Mouse (Mus musculus) limb, embryonic 14.5 days (tissue): Measurements from ENCODE around the gene Smim14. TPM values are rescaled to one million over a fixed set of nuclear protein-coding genes. Genes with fewer than 3 reads are reported as not detected.

Source experiments
- ATAC-seq: fragments of 200-750 bp; cut with Nextera tagmentation; 2 replicates; pipeline ENCODE4 v1.8.0; 2017; ENCODE audit warnings: low read depth, moderate number of reproducible peaks, moderate TSS enrichment; ENCODE audit not compliant: low FRiP score
- DNase-seq: peaks from one replicate; pipeline ENCODE4 v3.0.0-alpha.2; 2015; ENCODE audit warnings: low spot score
- H3K27ac ChIP-seq: fragments of 300-500 bp; sonication (generic); replicated peaks from 2 replicates; pipeline ENCODE4 v1.5.1; 2014; ENCODE audit warnings: low read depth, mild to moderate bottlenecking, low read length, moderate library complexity, mixed read lengths
- H3K27me3 ChIP-seq: fragments of 300-500 bp; sonication (generic); 2 replicates; pipeline ENCODE4 v1.6.1; 2014; ENCODE audit warnings: low read length, mixed read lengths; ENCODE audit not compliant: control insufficient read depth, insufficient read depth
- H3K36me3 ChIP-seq: fragments of 300-500 bp; sonication (generic); 2 replicates; pipeline ENCODE4 v1.6.1; 2014; ENCODE audit warnings: mild to moderate bottlenecking, low read length, moderate library complexity, mixed read lengths; ENCODE audit not compliant: control insufficient read depth, insufficient read depth
- H3K4me1 ChIP-seq: fragments of 300-500 bp; sonication (generic); 2 replicates; pipeline ENCODE4 v1.6.1; 2014; ENCODE audit warnings: antibody characterized with exemption, low read length, mixed read lengths; ENCODE audit not compliant: control insufficient read depth, insufficient read depth
- H3K4me2 ChIP-seq: fragments of 300-500 bp; sonication (generic); replicated peaks from 2 replicates; pipeline ENCODE4 v1.6.1; 2014; ENCODE audit warnings: low read depth, mild to moderate bottlenecking, low read length, moderate library complexity; ENCODE audit not compliant: severe bottlenecking
- H3K4me3 ChIP-seq: fragments of 300-500 bp; sonication (generic); replicated peaks from 2 replicates; pipeline ENCODE4 v1.5.1; 2014; ENCODE audit warnings: low read length
- H3K9ac ChIP-seq: fragments of 300-500 bp; sonication (generic); 2 replicates; pipeline ENCODE4 v1.6.1; 2014; ENCODE audit warnings: mild to moderate bottlenecking, low read depth, low read length, moderate library complexity; ENCODE audit not compliant: severe bottlenecking
- H3K9me3 ChIP-seq: fragments of 300-500 bp; sonication (generic); 2 replicates; pipeline ENCODE4 v1.6.1; 2016; ENCODE audit warnings: low read length; ENCODE audit not compliant: control insufficient read depth
- POLR2A ChIP-seq: fragments of 200-500 bp; IDR thresholded peaks from 2 replicates; pipeline ENCODE4 v1.8.0; 2012; ENCODE audit warnings: inconsistent platforms, mild to moderate bottlenecking, moderate library complexity, borderline replicate concordance; ENCODE audit not compliant: insufficient read depth, insufficient read length; ENCODE audit errors: extremely low read depth
- WGBS: fragments of 180-500 bp; shearing (Covaris S2); extraction: QIAGEN DNeasy Blood & Tissue Kit; methylation state at CpG from one replicate; pipeline ENCODE4 v1.1.7; 2014; 5-methylcytosine and 5-hydroxymethylcytosine counted together
- polyA plus RNA-seq, 2 experiments: library from polyadenylated mRNA; depleted of rRNA in 1 of 2; stranded (reverse) in 1 of 2; unstranded in 1 of 2; fragments of >200 nt; fragmentation: Nextera tagmentation in 1 of 2; extraction: Ambion mirVana in 1 of 2; gene quantifications; 2 replicates each; pipeline versions ENCODE4 v1.2.1 to v1.2.3; 2012 to 2014

Gene Smim14
- polyA plus RNA-seq, 2 experiments = 76.7 to 138 TPM

DNA sequence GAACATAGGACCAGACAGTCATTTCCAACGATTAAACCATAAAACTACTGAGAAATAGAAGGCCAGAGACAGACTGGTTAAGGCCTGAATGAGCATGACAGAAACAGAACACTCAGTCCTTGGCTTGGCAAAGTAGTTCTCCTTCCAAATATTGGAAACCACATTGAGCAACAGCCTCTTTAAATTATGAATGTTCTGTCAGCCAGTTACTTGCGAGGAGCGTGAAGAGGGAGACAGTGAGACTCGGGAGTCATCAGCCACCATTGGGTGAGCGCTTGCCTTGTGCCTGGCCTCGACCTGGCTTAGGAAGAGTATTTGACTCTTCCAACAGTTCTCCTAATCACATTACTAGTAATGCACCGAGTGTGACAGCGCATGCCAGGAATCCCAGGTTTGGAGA is 28.6 kb downstream of the Smim14 start:
- no peaks in the 10 kb centered on the region for H3K27me3 ChIP-seq
- no peak overlapping the region for H3K27ac ChIP-seq
- TF ChIP-seq POLR2A = no peak
- no peak overlapping the region for H3K9ac ChIP-seq
- no peaks in the 10 kb centered on the region for H3K36me3 ChIP-seq
- no peak overlapping the region for H3K4me2 ChIP-seq
- no peaks in the 10 kb centered on the region for H3K4me1 ChIP-seq
- H3K4me3 ChIP-seq = no peak overlapping the region
- WGBS = 81% methylated on average over 8 of the region's 8 CpGs
- DNase-seq (no peak), ATAC-seq (no peak)
- no peaks in the 10 kb centered on the region for H3K9me3 ChIP-seq

DNA sequence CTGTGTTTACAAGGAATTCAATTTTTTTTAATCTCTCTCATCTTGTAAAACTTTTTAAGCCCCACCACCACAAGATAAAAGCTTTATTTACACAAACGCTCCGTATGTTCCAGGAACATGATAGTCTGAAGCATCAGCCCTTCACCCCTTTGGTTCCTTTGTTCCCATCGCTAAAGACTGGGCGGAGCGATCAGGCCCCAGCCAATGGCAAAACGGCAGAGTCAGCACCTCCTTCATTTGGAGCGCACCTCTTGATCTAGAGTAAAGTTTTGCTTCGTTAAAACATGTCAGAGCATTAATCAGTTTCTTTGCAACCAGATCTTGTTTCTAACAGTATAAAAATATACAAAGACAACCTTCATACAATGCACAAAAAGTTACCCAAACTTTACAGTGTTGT is 31.2 kb downstream of the Smim14 start:
- Histone ChIP-seq H3K27me3 (no peaks in the 10 kb centered on the region), H3K9me3 (no peaks in the 10 kb centered on the region), H3K4me2 (peak overlapping the region; percentile 32), H3K36me3 (no peaks in the 10 kb centered on the region), H3K9ac (no peak overlapping the region), H3K4me3 (no peak overlapping the region), H3K4me1 (no peaks in the 10 kb centered on the region), H3K27ac (no peak overlapping the region)
- WGBS = 16% methylated on average over 8 of the region's 8 CpGs
- DNase-seq = peak; percentile 58
- TF ChIP-seq POLR2A = no peak
- ATAC-seq = no peak

- H3K36me3 ChIP-seq = no peaks in the 10 kb centered on the region
- H3K9me3 ChIP-seq = no peaks in the 10 kb centered on the region
- H3K27ac ChIP-seq = no peak overlapping the region
- DNase-seq (no peak), ATAC-seq (no peak)
- H3K4me2 ChIP-seq = no peak overlapping the region
- H3K4me3 ChIP-seq = no peak overlapping the region
- H3K4me1 ChIP-seq = no peaks in the 10 kb centered on the region
- no peak for TF ChIP-seq POLR2A
- H3K27me3 ChIP-seq = no peaks in the 10 kb centered on the region
- no peak overlapping the region for H3K9ac ChIP-seq
- 88% methylated on average over 9 of the region's 9 CpGs for WGBS
Measured at GRCm38 (mm10) chr5:65501407-65501806, 35.6 kb downstream of the Smim14 start.

GRCm38 (mm10) chr5:65500231-65500630 is 36.8 kb downstream of the Smim14 start:
- Histone ChIP-seq H3K27me3 (no peaks in the 10 kb centered on the region), H3K9ac (no peak overlapping the region), H3K36me3 (no peaks in the 10 kb centered on the region), H3K4me1 (no peaks in the 10 kb centered on the region), H3K27ac (no peak overlapping the region), H3K4me2 (no peak overlapping the region), H3K4me3 (no peak overlapping the region), H3K9me3 (no peaks in the 10 kb centered on the region)
- DNase-seq (no peak), ATAC-seq (no peak)
- WGBS = 81% methylated on average over 7 of the region's 7 CpGs
- no peak for TF ChIP-seq POLR2A

GRCm38 (mm10) chr5:65492716-65493531 is 44.1 kb downstream of the Smim14 start, which contains the start of gene Gm43552:
Gene Gm43552 (minus strand): TSS chr5:65492833.
- ATAC-seq (peak; percentile 94), DNase-seq (peak; percentile 91)
- Histone ChIP-seq H3K4me2 (peak within 1 kb of the TSS; percentile 83), H3K27me3 (no peaks in the 10 kb centered on the region), H3K9me3 (no peaks in the 10 kb centered on the region), H3K27ac (peak within 1 kb of the TSS; percentile 91), H3K4me3 (peak within 1 kb of the TSS; percentile 81), H3K4me1 (peaks cover 18% of the 10 kb centered on the region), H3K36me3 (no peaks in the 10 kb centered on the region), H3K9ac (peak within 1 kb of the TSS; percentile 91)
- peak; percentile 25; the same call in 1 of the 2 replicates for TF ChIP-seq POLR2A
- WGBS = under 1% methylated on average over 56 of the region's 69 CpGs
